In the genomic region with DNA sequence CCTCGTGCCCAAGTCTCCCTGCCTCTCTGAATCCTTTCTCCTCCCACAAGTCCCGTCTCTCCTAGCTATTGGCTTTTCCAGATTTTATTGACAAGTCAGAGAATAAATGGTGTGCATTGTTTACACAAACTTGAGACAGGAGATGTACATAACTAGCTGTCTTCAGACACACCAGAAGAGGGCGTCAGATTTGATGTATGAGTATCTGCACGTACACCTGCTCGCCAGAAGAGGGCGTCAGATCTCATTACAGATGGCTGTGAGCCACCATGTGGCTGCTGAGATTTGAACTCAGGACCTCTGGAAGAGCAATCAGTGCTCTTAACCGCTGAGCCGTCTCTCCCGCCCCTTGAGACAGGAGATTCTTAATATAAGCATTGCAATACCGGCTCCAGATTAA, we compare ENCODE assay signal across 23 mouse cellular contexts. TPM values are rescaled to one million over a fixed set of nuclear protein-coding genes. Genes with fewer than 3 reads are reported as not detected.
A peak's percentile ranks its signal among the peaks of the same experiment; 100 is the strongest.
DNase-seq lines count a peak whose midpoint lies in the region; ATAC-seq and TF ChIP-seq lines count a peak whose summit lies in the region.
"Had no signal": no experiment of that assay in that cellular context is flagged by ENCODE, and none has a peak within 500 bp of the region (broad histone marks: within the 10 kb centered on the region; RNA-seq: fewer than 3 reads in every experiment).

No protein-coding gene starts in this region.

- H3K9ac ChIP-seq in heart, adult 2 months (ENCODE audit: low read depth, low read length): no peak overlapping the region
- no peak overlapping the region for H3K9ac ChIP-seq in liver, postnatal 0 days (replicated peaks)
- H3K9ac ChIP-seq in stomach, postnatal 0 days (ENCODE audit: low read length): no peak overlapping the region
- H3K9ac ChIP-seq: forebrain, embryonic 12.5 days; midbrain, embryonic 13.5 days; neural tube, embryonic 15.5 days had no signal

- no peak for DNase-seq in heart, adult 2 months
- DNase-seq in heart, postnatal 25 days (ENCODE audit: low spot score): no peak
- no peak for DNase-seq in liver, postnatal 0 days
- DNase-seq in liver (no peak), ES-CJ7 (ENCODE audit: low read depth, low spot score) (peak; percentile 31)
- no peak for DNase-seq in stomach, postnatal 0 days (ENCODE audit: low spot score)
- DNase-seq: cerebellum, adult 18-20 months; cerebellum, postnatal 36 days; lung, adult 18-20 months; right cerebral cortex, postnatal 4 days; thymus, postnatal 36 days had no signal

- peaks cover 2% of the 10 kb centered on the region; the same call in 1 of the 2 replicates for H3K4me1 ChIP-seq in heart, adult 2 months (ENCODE audit: control insufficient read depth, insufficient read depth, low read length)
- peaks cover 11% of the 10 kb centered on the region for H3K4me1 ChIP-seq in liver, postnatal 0 days (ENCODE audit: insufficient read depth)
- H3K4me1 ChIP-seq in stomach, postnatal 0 days (replicated peaks; ENCODE audit: control insufficient read depth, insufficient read depth): 0 out of 2 replicates have a peak, but pooled peaks cover 2% of the 10 kb centered on the region

- H3K79me2 ChIP-seq in heart, adult 2 months (replicated peaks; ENCODE audit: control insufficient read depth, insufficient read depth, low read length): no peaks in the 10 kb centered on the region

- H3K4me3 ChIP-seq in heart, adult 2 months: no peak overlapping the region
- H3K4me3 ChIP-seq in liver, postnatal 0 days (ENCODE audit: low read depth, low read length): no peak overlapping the region
- H3K4me3 ChIP-seq in stomach, postnatal 0 days (ENCODE audit: low read depth, low read length): no peak overlapping the region
- H3K4me3 ChIP-seq: forebrain, embryonic 12.5 days; midbrain, embryonic 13.5 days; myocyte; neural tube, embryonic 15.5 days had no signal

- H3K4me2 ChIP-seq in liver, postnatal 0 days (ENCODE audit: low read depth, low read length): no peak overlapping the region
- no peak overlapping the region for H3K4me2 ChIP-seq in stomach, postnatal 0 days (replicated peaks; ENCODE audit: low read depth)
- H3K4me2 ChIP-seq: forebrain, embryonic 12.5 days; midbrain, embryonic 13.5 days; neural tube, embryonic 15.5 days had no signal

- H3K9me3 ChIP-seq in liver, postnatal 0 days (ENCODE audit: low read length): no peaks in the 10 kb centered on the region
- H3K9me3 ChIP-seq in stomach, postnatal 0 days (ENCODE audit: control insufficient read depth, low read length): no peaks in the 10 kb centered on the region
- H3K9me3 ChIP-seq: forebrain, embryonic 12.5 days; midbrain, embryonic 13.5 days; neural tube, embryonic 15.5 days had no signal

- no peak overlapping the region for H3K27ac ChIP-seq in heart, adult 2 months
- no peak overlapping the region for H3K27ac ChIP-seq in liver, postnatal 0 days (ENCODE audit: low read depth)
- no peak overlapping the region for H3K27ac ChIP-seq in stomach, postnatal 0 days (replicated peaks)
- H3K27ac ChIP-seq: forebrain, embryonic 12.5 days; midbrain, embryonic 13.5 days; neural tube, embryonic 15.5 days had no signal

- no peak for TF ChIP-seq POLR2A in heart, adult 2 months (IDR thresholded peaks at IDR 0.05; ENCODE audit: insufficient read depth, low read depth, low read length)

- WGBS in heart, adult 2 months: 68% methylated on average over 10 of the region's 10 CpGs
- 59% methylated on average over 10 of the region's 10 CpGs for WGBS in liver, postnatal 0 days (ENCODE audit: insufficient replicate concordance)
- 64% methylated on average over 10 of the region's 10 CpGs for WGBS in stomach, postnatal 0 days

- no peaks in the 10 kb centered on the region for H3K27me3 ChIP-seq in heart, adult 2 months (ENCODE audit: control insufficient read depth, insufficient read depth, low read length)
- H3K27me3 ChIP-seq in liver, postnatal 0 days (ENCODE audit: insufficient read depth, low read length): 0 out of 2 replicates have a peak, but pooled peaks cover 4% of the 10 kb centered on the region
- no peaks in the 10 kb centered on the region for H3K27me3 ChIP-seq in stomach, postnatal 0 days (ENCODE audit: control insufficient read depth, insufficient read depth, low read length)
- H3K27me3 ChIP-seq: midbrain, embryonic 13.5 days; neural tube, embryonic 15.5 days had no signal

- TF ChIP-seq CTCF in heart, adult 2 months (IDR thresholded peaks at IDR 0.05): 0 out of 2 replicates have a peak, but pooled peaks have one; percentile 18
- peak; percentile 41; the same call in 1 of the 2 replicates for TF ChIP-seq CTCF in liver, postnatal 0 days (IDR thresholded peaks at IDR 0.05; ENCODE audit: low read depth)
- TF ChIP-seq CTCF in stomach, postnatal 0 days (IDR thresholded peaks at IDR 0.05; ENCODE audit: low read depth): peak; percentile 52

- H3K36me3 ChIP-seq in heart, adult 2 months (ENCODE audit: control insufficient read depth, insufficient read depth, low read length): no peaks in the 10 kb centered on the region
- H3K36me3 ChIP-seq in liver, postnatal 0 days (replicated peaks; ENCODE audit: insufficient read depth, low read length): no peaks in the 10 kb centered on the region; the same call in 1 of the 2 replicates
- H3K36me3 ChIP-seq in stomach, postnatal 0 days (ENCODE audit: control insufficient read depth, insufficient read depth, low read length): no peaks in the 10 kb centered on the region
- H3K36me3 ChIP-seq: forebrain, embryonic 12.5 days; neural tube, embryonic 15.5 days had no signal

- ATAC-seq in liver, postnatal 0 days: no peak
- ATAC-seq in stomach, postnatal 0 days (ENCODE audit: low FRiP score, low TSS enrichment): no peak
- no peak for ATAC-seq in granulocyte monocyte progenitor cell, adult 5-6 weeks (replicated peaks; ENCODE audit: poor library complexity, severe bottlenecking)
- ATAC-seq: inflammation-experienced regulatory T-cells, adult 6 months; midbrain, embryonic 13.5 days had no signal

- TF ChIP-seq EP300 in heart, adult 2 months (IDR thresholded peaks at IDR 0.05; ENCODE audit: insufficient read depth, low read depth, low read length): no peak
- no peak for TF ChIP-seq EP300 in liver, postnatal 0 days (IDR thresholded peaks at IDR 0.05; ENCODE audit: low read depth)
- TF ChIP-seq EP300 in stomach, postnatal 0 days (optimal IDR thresholded peaks at IDR 0.05): no peak

- intact Hi-C loops in heart, adult 2 months (cut with DNase I): no loop called here
- intact Hi-C loops in heart, postnatal 25 days (cut with DNase I): no loop called here

RNA-seq across cellular contexts. Expression of a gene that starts 7.1 kb away (rescaled TPM):
- total RNA-seq in heart, adult 2 months (2021): not detected
- polyA plus RNA-seq in heart, adult 2 months (2012; rRNA removed): not detected in 2 replicates
- total RNA-seq in heart, postnatal 25 days (2021): not detected
- polyA plus RNA-seq in liver, postnatal 0 days (2015; fragmentation: Nextera tagmentation; extraction: Ambion mirVana): not detected in 2 replicates
- 464 and 489 TPM in 2 replicates for polyA plus RNA-seq in stomach, postnatal 0 days (2015; fragmentation: Nextera tagmentation; extraction: Ambion mirVana)
- not detected in 2 replicates for total RNA-seq in granulocyte monocyte progenitor cell, adult 5-6 weeks (2014; fragmentation: Nextera tagmentation)
- not detected in 2 replicates for total RNA-seq in granulocyte monocyte progenitor cell, adult 5-6 weeks (2017)
- total RNA-seq: hematopoietic stem cell, adult 5-6 weeks; layer of hippocampus, adult 8-10 months; left cerebral cortex, adult 8-10 months had no signal
- polyA plus RNA-seq: C2C12; forebrain, embryonic 12.5 days; heart, embryonic 14.5 days; inflammation-experienced regulatory T-cells, adult 6 months; limb, embryonic 11.5 days; midbrain, embryonic 13.5 days; myocyte had no signal

RNA-seq across cellular contexts. Expression of a gene that starts 11.3 kb away (rescaled TPM):
- 10 to 100 TPM; 15.3 to 18.8 TPM for total RNA-seq in heart, adult 2 months (2021)
- 25.1 and 31.3 TPM in 2 replicates for polyA plus RNA-seq in heart, adult 2 months (2012; rRNA removed)
- total RNA-seq in heart, postnatal 25 days (2021): 10 to 100 TPM; 16.8 to 18.5 TPM
- 3.5 and 3.9 TPM in 2 replicates for polyA plus RNA-seq in liver, postnatal 0 days (2015; fragmentation: Nextera tagmentation; extraction: Ambion mirVana)
- 10.1 and 11.5 TPM in 2 replicates for polyA plus RNA-seq in stomach, postnatal 0 days (2015; fragmentation: Nextera tagmentation; extraction: Ambion mirVana)
- total RNA-seq in granulocyte monocyte progenitor cell, adult 5-6 weeks (2014; fragmentation: Nextera tagmentation): 9.2 and 23.1 TPM in 2 replicates
- total RNA-seq in granulocyte monocyte progenitor cell, adult 5-6 weeks (2017): 2.9 and 7.1 TPM in 2 replicates

RNA-seq across cellular contexts. Expression of a gene that starts 33.3 kb away (rescaled TPM):
- total RNA-seq in heart, adult 2 months (2021): 10 to 100 TPM; 35.9 to 37.1 TPM
- 51.9 and 56.5 TPM in 2 replicates for polyA plus RNA-seq in heart, adult 2 months (2012; rRNA removed)
- 10 to 100 TPM; 34.4 to 39.5 TPM for total RNA-seq in heart, postnatal 25 days (2021)
- 14.9 and 16.3 TPM in 2 replicates for polyA plus RNA-seq in liver, postnatal 0 days (2015; fragmentation: Nextera tagmentation; extraction: Ambion mirVana)
- polyA plus RNA-seq in stomach, postnatal 0 days (2015; fragmentation: Nextera tagmentation; extraction: Ambion mirVana): 21.1 and 25.8 TPM in 2 replicates
- 56.2 and 57.1 TPM in 2 replicates for total RNA-seq in granulocyte monocyte progenitor cell, adult 5-6 weeks (2014; fragmentation: Nextera tagmentation)
- 110 and 111 TPM in 2 replicates for total RNA-seq in granulocyte monocyte progenitor cell, adult 5-6 weeks (2017)

RNA-seq across cellular contexts. Expression of a gene that starts 43.8 kb away (rescaled TPM):
- total RNA-seq in heart, adult 2 months (2021): under 1 TPM; 0.55 to 0.99 TPM
- 0.61 and 0.64 TPM in 2 replicates for polyA plus RNA-seq in heart, adult 2 months (2012; rRNA removed)
- total RNA-seq in heart, postnatal 25 days (2021): 1 to 10 TPM in 1 of 2 experiments, under 1 TPM in 1; 0.98 to 1.3 TPM
- 0.15 and 0.26 TPM in 2 replicates for polyA plus RNA-seq in liver, postnatal 0 days (2015; fragmentation: Nextera tagmentation; extraction: Ambion mirVana)
- polyA plus RNA-seq in stomach, postnatal 0 days (2015; fragmentation: Nextera tagmentation; extraction: Ambion mirVana): 3.2 and 3.6 TPM in 2 replicates
- total RNA-seq in granulocyte monocyte progenitor cell, adult 5-6 weeks (2014; fragmentation: Nextera tagmentation): not detected in 2 replicates
- total RNA-seq in granulocyte monocyte progenitor cell, adult 5-6 weeks (2017): not detected in 2 replicates
- total RNA-seq: hematopoietic stem cell, adult 5-6 weeks had no signal
- polyA plus RNA-seq: inflammation-experienced regulatory T-cells, adult 6 months had no signal
